Mouse (Mus musculus): Measurements from ENCODE around the gene Pigt.

- no peak for TF ChIP-seq GATA1 (IDR thresholded peaks at IDR 0.05; ENCODE audit: borderline replicate concordance, low read length)
- TF ChIP-seq FLI1 (IDR thresholded peaks at IDR 0.05; ENCODE audit: low read length), result no peak
Measured at GRCm38 (mm10) chr2:164551502-164551901, 54.2 kb downstream of the Pigt start.

Measured in megakaryocyte, embryonic 14.5 days (primary cell).